Mouse (Mus musculus) stomach, embryonic 16.5 days (tissue): ENCODE results near the gene Vax2. TPM values are rescaled to one million over a fixed set of nuclear protein-coding genes. Genes with fewer than 3 reads are reported as not detected.
A peak's percentile ranks its signal among the peaks of the same experiment; 100 is the strongest.

Source experiments
- ATAC-seq: fragments of 200-750 bp; cut with Nextera tagmentation; 2 replicates; pipeline ENCODE4 v1.8.0; 2017; ENCODE audit warnings: moderate number of reproducible peaks, moderate TSS enrichment; ENCODE audit not compliant: insufficient read depth, low FRiP score
- H3K27ac ChIP-seq: fragments of 300-500 bp; sonication (generic); 2 replicates; pipeline ENCODE4 v1.5.1; 2014; ENCODE audit warnings: low read length
- H3K27me3 ChIP-seq: fragments of 300-500 bp; sonication (generic); 2 replicates; pipeline ENCODE4 v1.6.1; 2014; ENCODE audit warnings: low read length, control low read depth, mixed read lengths; ENCODE audit not compliant: control insufficient read depth, insufficient read depth
- H3K36me3 ChIP-seq: fragments of 300-500 bp; sonication (generic); 2 replicates; pipeline ENCODE4 v1.6.1; 2014; ENCODE audit warnings: low read length; ENCODE audit not compliant: control insufficient read depth, insufficient read depth
- H3K4me1 ChIP-seq: fragments of 300-500 bp; sonication (generic); 2 replicates; pipeline ENCODE4 v1.6.1; 2014; ENCODE audit warnings: low read length, control low read depth, mixed read lengths; ENCODE audit not compliant: control insufficient read depth, insufficient read depth
- H3K4me2 ChIP-seq: fragments of 300-500 bp; sonication (generic); 2 replicates; pipeline ENCODE4 v1.6.1; 2014; ENCODE audit warnings: low read depth, low read length, mixed read lengths
- H3K4me3 ChIP-seq: fragments of 300-500 bp; sonication (generic); replicated peaks from 2 replicates; pipeline ENCODE4 v1.5.1; 2014; ENCODE audit warnings: mild to moderate bottlenecking, low read length
- H3K9ac ChIP-seq: fragments of 300-500 bp; sonication (generic); 2 replicates; pipeline ENCODE4 v1.6.1; 2014; ENCODE audit warnings: low read length
- H3K9me3 ChIP-seq: fragments of 300-500 bp; sonication (generic); replicated peaks from 2 replicates; pipeline ENCODE4 v1.6.1; 2016; ENCODE audit warnings: low read length, control low read depth; ENCODE audit not compliant: control insufficient read depth
- WGBS: fragments of 180-500 bp; shearing (Covaris S2); extraction: QIAGEN DNeasy Blood & Tissue Kit; methylation state at CpG from one replicate; pipeline ENCODE4 v1.1.7; 2014; 5-methylcytosine and 5-hydroxymethylcytosine counted together
- polyA plus RNA-seq: library from polyadenylated mRNA; unstranded; fragments of >200 nt; fragmentation: Nextera tagmentation; extraction: Ambion mirVana; gene quantifications from 2 replicates; pipeline ENCODE4 v1.2.1, GENCODE M21; 2015

Vax2 gene
- polyA plus RNA-seq, 1 experiment from 2014 or later = not detected

DNA sequence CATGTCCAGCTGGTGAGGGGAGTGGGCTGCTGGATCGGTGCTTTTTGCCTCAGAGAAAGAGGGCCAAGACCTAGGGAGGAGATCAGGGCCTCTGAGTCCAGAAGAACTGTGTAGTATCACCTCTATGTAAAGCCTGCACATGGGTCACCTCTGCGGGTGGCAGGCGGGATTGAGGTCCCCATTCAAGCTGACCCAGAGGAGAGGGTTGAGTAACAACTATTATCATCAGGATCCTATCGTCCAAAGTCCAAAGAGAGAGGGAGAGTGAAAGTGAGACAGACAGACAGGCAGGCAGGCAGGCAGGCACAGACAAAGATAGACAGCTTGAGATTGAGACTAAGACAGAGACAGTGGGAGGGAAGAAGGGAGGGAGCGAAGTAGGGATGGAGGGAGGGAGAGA, 32.1 kb downstream of the Vax2 start:
- H3K27ac ChIP-seq = no peak overlapping the region
- WGBS = 61% methylated on average over 5 of the region's 5 CpGs
- ATAC-seq = no peak

DNA sequence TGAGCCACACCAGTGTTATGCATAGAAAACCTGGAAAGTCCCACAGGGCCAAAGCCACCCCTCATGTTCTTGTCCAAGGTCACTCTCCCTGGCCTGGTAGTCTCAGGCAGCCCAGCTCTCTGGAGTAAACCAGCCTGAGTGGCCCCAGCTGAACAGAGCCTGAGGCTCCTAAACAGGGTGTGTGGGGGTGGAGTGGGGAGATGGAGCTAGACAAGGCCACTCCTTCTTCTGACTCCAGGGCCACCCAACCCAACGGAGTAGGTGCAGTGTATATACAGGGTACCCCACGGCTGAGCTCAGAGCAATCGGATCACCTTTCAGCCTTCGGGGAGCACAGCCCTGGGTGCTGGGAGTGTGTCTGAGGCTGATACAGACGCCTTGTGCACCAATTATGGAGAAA, 33.1 kb downstream of the Vax2 start:
- H3K4me3 ChIP-seq = no peak overlapping the region
- H3K4me2 ChIP-seq = no peak overlapping the region
- peak; percentile 54; the same call in 1 of the 2 replicates for ATAC-seq
- no peaks in the 10 kb centered on the region for H3K36me3 ChIP-seq
- peaks cover 6% of the 10 kb centered on the region for H3K9me3 ChIP-seq
- H3K27ac ChIP-seq = no peak overlapping the region
- H3K4me1 ChIP-seq = no peaks in the 10 kb centered on the region
- H3K27me3 ChIP-seq = no peaks in the 10 kb centered on the region
- WGBS = 51% methylated on average over 5 of the region's 5 CpGs
- H3K9ac ChIP-seq = no peak overlapping the region

More for the DNA sequence above, 32.1 kb downstream of the Vax2 start:
- Histone ChIP-seq H3K36me3 (no peaks in the 10 kb centered on the region), H3K4me3 (no peak overlapping the region), H3K27me3 (no peaks in the 10 kb centered on the region), H3K9ac (no peak overlapping the region), H3K4me1 (no peaks in the 10 kb centered on the region), H3K4me2 (no peak overlapping the region), H3K9me3 (peaks cover 6% of the 10 kb centered on the region)

DNA sequence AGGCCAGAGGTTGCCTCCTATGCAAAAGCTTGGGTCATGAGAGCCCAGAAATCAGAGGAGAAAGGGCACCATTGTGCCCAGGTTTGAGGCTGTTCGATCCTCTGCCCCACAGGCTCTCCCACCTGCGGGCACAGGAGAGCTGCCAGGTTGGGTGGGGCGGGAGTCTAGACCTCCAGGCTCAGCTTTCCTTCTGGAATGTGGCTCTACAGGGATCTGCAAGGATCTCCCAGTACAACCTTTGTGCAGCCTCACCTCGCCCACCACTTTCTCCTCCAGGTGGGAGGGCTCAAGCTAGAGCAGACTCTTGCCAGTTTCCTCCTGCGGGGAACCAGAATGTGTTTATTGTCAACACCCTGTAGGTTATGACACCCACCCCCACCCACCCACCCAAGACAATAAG, 33.5 kb downstream of the Vax2 start:
- H3K9ac ChIP-seq = no peak overlapping the region
- ATAC-seq = peak; percentile 44; the same call in 1 of the 2 replicates
- no peaks in the 10 kb centered on the region for H3K27me3 ChIP-seq
- H3K36me3 ChIP-seq = no peaks in the 10 kb centered on the region
- 46% methylated on average over 5 of the region's 5 CpGs for WGBS
- H3K4me3 ChIP-seq = no peak overlapping the region
- H3K4me2 ChIP-seq = no peak overlapping the region
- peaks cover 6% of the 10 kb centered on the region for H3K9me3 ChIP-seq
- no peak overlapping the region for H3K27ac ChIP-seq
- no peaks in the 10 kb centered on the region for H3K4me1 ChIP-seq

DNA sequence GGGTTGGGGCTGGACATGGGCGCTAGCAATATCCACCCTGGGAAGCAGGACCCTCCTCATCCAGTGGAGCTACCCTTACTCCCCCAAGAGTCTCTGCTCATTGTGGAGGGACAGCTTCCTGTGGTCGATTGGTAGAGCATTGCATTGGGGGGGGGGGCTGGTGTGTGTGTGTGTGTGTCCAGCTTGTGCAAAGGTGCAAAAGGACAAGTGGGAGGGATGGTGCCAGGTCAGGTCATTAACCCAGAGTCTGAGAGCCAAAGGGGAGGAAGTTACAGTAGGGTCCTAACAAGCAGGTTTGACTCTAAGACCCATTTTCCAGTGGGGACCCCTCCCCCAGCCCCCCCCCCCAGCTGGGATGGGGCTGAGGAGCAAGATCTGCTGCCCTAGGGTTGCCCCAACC, 34.4 kb downstream of the Vax2 start:
- Histone ChIP-seq H3K36me3 (no peaks in the 10 kb centered on the region), H3K27ac (no peak overlapping the region), H3K9ac (no peak overlapping the region), H3K27me3 (no peaks in the 10 kb centered on the region), H3K4me3 (no peak overlapping the region), H3K9me3 (peaks cover 6% of the 10 kb centered on the region), H3K4me2 (no peak overlapping the region), H3K4me1 (no peaks in the 10 kb centered on the region)
- 55% methylated on average over 2 of the region's 2 CpGs for WGBS
- no peak for ATAC-seq

DNA sequence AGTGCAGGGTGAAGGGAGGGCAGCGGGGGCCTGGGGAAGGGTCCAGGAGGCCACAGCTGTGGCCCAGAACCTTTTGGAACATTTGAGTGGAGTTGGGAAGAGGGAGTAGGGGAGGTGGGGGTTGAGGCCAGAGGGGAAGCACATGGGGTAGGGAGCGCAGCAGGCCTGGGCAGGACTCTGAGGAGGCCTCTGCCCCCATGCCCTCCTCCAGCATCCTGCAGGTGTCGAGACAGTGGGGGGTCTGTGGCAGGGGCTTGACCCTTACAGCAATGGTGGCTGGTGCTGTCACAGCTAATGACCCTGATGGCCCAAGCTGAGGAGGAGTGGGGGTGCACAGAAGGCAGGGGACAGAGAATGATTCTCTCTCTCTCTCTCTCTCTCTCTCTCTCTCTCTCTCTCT, 38.2 kb downstream of the Vax2 start:
- ATAC-seq = no peak
- no peaks in the 10 kb centered on the region for H3K36me3 ChIP-seq
- 62% methylated on average over 3 of the region's 3 CpGs for WGBS
- no peaks in the 10 kb centered on the region for H3K9me3 ChIP-seq
- peaks cover 11% of the 10 kb centered on the region; the same call in 1 of the 2 replicates for H3K27me3 ChIP-seq
- no peak overlapping the region for H3K27ac ChIP-seq
- no peak overlapping the region for H3K4me3 ChIP-seq
- no peaks in the 10 kb centered on the region for H3K4me1 ChIP-seq
- H3K4me2 ChIP-seq = no peak overlapping the region
- no peak overlapping the region for H3K9ac ChIP-seq

DNA sequence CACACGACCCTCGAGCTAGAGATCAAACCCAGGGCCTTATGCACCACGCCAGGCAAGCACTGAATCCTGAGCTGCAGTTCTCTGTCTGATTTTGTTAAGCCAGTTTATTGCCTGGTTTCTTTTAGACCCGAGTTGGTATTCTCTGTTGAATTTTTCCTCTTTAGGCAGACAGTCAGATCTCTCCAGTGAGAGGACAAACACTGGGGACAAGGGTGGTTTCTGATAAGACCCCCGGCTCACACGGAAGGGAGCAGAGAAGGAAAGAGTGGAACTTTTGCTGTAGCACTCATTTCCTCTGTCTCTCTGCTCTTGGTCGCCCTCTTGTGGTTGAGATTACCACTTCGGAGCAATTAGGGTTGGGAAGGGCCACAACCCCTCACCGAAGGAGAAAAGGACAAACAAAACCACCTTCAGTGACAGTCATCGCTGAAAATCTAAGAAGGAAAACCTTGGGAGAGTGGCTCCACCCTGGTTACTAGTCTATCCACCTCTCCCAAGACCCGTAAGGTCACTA, 39.2 kb downstream of the Vax2 start:
- peak overlapping the region; percentile 58 for H3K9ac ChIP-seq

DNA sequence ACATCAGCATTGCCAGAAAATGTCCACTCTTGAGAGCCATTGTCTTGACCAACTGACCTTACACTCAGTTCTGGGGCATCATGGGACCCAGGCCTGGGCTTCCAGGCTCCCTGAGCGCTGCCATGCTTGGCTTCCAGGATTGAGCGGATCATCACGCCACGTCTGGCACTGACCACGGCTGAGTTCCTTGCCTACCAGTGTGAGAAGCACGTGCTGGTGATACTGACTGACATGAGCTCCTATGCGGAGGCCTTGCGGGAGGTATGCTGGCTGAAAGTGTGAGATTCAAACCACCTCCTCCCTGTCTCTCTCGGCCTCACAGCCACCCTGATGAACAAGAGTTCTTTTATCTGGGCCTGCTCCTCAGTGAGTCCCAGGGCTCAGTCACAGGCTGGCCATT, 45.0 kb downstream of the Vax2 start:
- no peak for ATAC-seq
- no peak overlapping the region for H3K4me3 ChIP-seq
- peaks cover 49% of the 10 kb centered on the region for H3K27me3 ChIP-seq
- H3K4me1 ChIP-seq = peaks cover 5% of the 10 kb centered on the region; the same call in 1 of the 2 replicates
- H3K36me3 ChIP-seq = no peaks in the 10 kb centered on the region
- H3K9ac ChIP-seq = no peak overlapping the region
- H3K27ac ChIP-seq = no peak overlapping the region
- H3K9me3 ChIP-seq = no peaks in the 10 kb centered on the region
- 76% methylated on average over 9 of the region's 9 CpGs for WGBS
- H3K4me2 ChIP-seq = no peak overlapping the region

More for the DNA sequence above, 39.2 kb downstream of the Vax2 start:
- Histone ChIP-seq H3K4me1 (no peaks in the 10 kb centered on the region), H3K27me3 (peaks cover 11% of the 10 kb centered on the region; the same call in 1 of the 2 replicates), H3K9me3 (no peaks in the 10 kb centered on the region), H3K4me3 (no peak overlapping the region), H3K4me2 (no peak overlapping the region), H3K36me3 (no peaks in the 10 kb centered on the region), H3K27ac (no peak overlapping the region)
- no peak for ATAC-seq
- 9% methylated on average over 11 of the region's 11 CpGs for WGBS

DNA sequence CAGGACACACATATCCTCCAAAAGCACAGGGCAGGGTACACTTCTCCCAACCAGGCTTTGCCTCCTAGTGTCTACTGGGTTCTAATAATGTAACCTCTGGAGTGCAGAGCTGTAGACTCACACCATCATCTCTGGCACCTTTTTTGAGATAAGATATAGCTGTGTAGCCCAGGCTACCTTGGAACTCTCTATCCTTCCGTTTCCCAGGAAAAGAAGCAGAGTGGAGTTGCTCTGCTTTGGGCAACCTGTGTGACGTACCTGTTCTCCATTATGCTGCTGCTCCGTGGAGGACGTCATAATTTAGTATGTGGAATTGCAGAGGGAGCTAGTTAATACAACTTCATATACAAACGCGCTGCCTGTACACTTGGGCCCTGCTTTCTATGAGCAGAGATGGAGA, 51.3 kb downstream of the Vax2 start, which contains the start of gene Ankrd53:
Ankrd53 (plus strand) TSS at position 301 of the 400 bp plus-strand sequence.
- 27% methylated on average over 6 of the region's 6 CpGs for WGBS
- Histone ChIP-seq H3K27me3 (peaks cover 46% of the 10 kb centered on the region), H3K27ac (no peak within 1 kb of the TSS), H3K9ac (peak within 1 kb of the TSS; percentile 20), H3K4me3 (peak within 1 kb of the TSS; percentile 35), H3K4me2 (peak within 1 kb of the TSS; percentile 75), H3K4me1 (peaks cover 15% of the 10 kb centered on the region), H3K9me3 (no peaks in the 10 kb centered on the region), H3K36me3 (no peaks in the 10 kb centered on the region)
- no peak for ATAC-seq

DNA sequence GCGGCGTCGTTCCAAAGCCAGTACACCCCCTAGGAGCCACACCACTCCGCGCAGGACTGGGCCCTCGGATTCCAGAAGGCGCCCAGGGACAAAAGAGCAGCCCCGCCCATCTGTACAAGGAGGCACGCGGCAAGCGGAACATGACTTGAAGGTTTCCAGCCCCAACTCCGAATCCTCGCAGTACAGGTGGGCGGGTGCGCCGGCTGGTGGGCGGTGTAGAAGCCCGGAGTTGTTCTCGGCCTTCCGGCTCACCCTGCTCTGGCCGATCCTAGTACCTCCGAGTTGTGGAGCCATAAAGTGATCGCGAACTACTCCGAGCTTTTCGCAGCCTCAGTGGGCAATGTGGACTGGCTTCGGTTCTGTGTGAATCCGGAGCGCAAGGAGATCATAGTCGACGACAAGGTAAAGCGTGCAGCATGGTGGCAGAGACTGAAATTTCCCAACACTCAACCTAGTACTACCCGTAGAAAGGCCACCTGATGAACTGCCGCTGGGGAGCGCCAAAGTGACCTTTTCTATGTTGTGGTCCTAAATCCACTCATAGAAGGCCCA, 51.9 kb downstream of the Vax2 start:
- peak overlapping the region; percentile 20 for H3K9ac ChIP-seq
- peak; percentile 79 for ATAC-seq

More for the DNA sequence above, 51.9 kb downstream of the Vax2 start:
- peak overlapping the region; percentile 75 for H3K4me2 ChIP-seq
- peak overlapping the region; percentile 35 for H3K4me3 ChIP-seq
- H3K4me1 ChIP-seq = peaks cover 15% of the 10 kb centered on the region
- H3K27ac ChIP-seq = no peak overlapping the region
- H3K36me3 ChIP-seq = no peaks in the 10 kb centered on the region
- H3K27me3 ChIP-seq = peaks cover 40% of the 10 kb centered on the region
- 4% methylated on average over 35 of the region's 35 CpGs for WGBS
- H3K9me3 ChIP-seq = no peaks in the 10 kb centered on the region
